Mouse (Mus musculus) bone marrow, adult 2 months (tissue): ENCODE measurements around the gene Lsm14a. TPM values are rescaled to one million over a fixed set of nuclear protein-coding genes. Genes with fewer than 3 reads are reported as not detected.

Experiments
- H3K27ac ChIP-seq: fragments of 200-500 bp; 2 replicates; pipeline ENCODE4 v1.5.1; 2012; ENCODE audit warnings: low read depth, mild to moderate bottlenecking, control low read depth, inconsistent platforms, low read length; ENCODE audit not compliant: control insufficient read depth, poor library complexity, insufficient read depth
- H3K4me1 ChIP-seq: fragments of 200-500 bp; 2 replicates; pipeline ENCODE4 v1.6.1; 2011; ENCODE audit warnings: low read length; ENCODE audit not compliant: control insufficient read depth, insufficient read depth
- H3K4me3 ChIP-seq: fragments of 200-500 bp; replicated peaks from 2 replicates; pipeline ENCODE3; 2011; ENCODE audit warnings: mild to moderate bottlenecking, low read depth, low read length, control low read depth; ENCODE audit not compliant: control insufficient read depth
- CTCF ChIP-seq: fragments of 200-500 bp; IDR thresholded peaks from 2 replicates; pipeline ENCODE4 v1.5.1; 2011; ENCODE audit warnings: low read length, control low read depth; ENCODE audit not compliant: control insufficient read depth, insufficient read depth
- POLR2A ChIP-seq: fragments of 200-500 bp; IDR thresholded peaks from 2 replicates; pipeline ENCODE4 v1.6.1; 2011; ENCODE audit warnings: low read depth, mild to moderate bottlenecking, control low read depth, low read length, borderline replicate concordance; ENCODE audit not compliant: control insufficient read depth
- WGBS: fragments of 180-500 bp; shearing (Covaris S2); methylation state at CpG from one replicate; pipeline ENCODE4 v1.1.7; 2018; 5-methylcytosine and 5-hydroxymethylcytosine counted together
- polyA plus RNA-seq: library from polyadenylated mRNA; stranded (reverse); fragments of >200 nt; gene quantifications from 2 replicates; pipeline ENCODE4 v1.2.4, GENCODE M21; 2011; ENCODE audit warnings: low replicate concordance; ENCODE audit not compliant: missing spikeins, insufficient read depth, insufficient read length

Gene Lsm14a
- polyA plus RNA-seq: 60.4 and 64.8 TPM in 2 replicates

DNA sequence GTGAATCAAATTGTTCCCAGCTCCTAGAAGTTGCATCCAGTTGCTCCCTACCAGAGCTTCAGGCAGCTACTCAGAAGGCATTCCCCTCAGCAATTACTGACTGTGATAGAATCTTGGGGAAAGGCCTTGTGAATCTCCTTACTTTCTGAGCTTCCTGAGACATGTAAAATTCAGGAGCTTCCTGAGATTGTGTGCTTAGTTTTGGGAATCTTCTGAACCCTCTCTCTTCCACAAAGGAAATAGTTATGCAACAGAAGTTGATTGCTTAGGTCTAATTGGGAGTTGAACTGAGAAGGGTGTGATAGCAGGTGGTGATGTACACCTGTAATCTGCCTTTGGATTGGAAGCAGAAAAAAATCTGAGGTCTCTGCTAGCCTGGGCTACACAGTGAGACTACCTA lies at the start of gene Lsm14a:
TSS of gene Lsm14a (minus strand) at position 101 of the 400 bp plus-strand sequence.
- Histone ChIP-seq H3K4me1 (no peaks in the 10 kb centered on the region; the same call in 1 of the 2 replicates), H3K27ac (no peak within 1 kb of the TSS), H3K4me3 (no peak within 1 kb of the TSS)
- no peak for TF ChIP-seq POLR2A
- TF ChIP-seq CTCF: no peak

DNA sequence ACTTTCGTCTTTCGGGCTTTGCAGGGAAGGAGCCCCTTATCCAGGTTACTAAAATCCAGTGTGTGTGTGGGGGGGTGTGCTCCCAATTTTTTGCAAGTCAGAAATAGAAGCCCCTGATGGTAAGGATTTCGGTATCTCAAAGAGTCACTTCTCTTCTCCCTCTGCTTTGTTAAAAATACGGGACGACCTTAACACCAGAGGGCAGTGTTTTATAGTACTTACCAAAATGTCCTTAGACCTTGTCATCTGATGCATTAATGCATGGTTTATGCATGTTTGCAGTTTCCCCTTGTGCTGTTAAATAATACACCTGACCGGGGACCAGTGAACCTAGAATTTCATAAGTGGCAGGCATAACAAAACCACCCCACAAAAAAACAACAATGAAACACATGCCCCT lies 45.8 kb upstream of the Lsm14a start:
- Histone ChIP-seq H3K27ac (no peak overlapping the region), H3K4me1 (no peaks in the 10 kb centered on the region), H3K4me3 (no peak overlapping the region)
- 35% methylated on average over 6 of the region's 6 CpGs for WGBS
- TF ChIP-seq CTCF: no peak
- TF ChIP-seq POLR2A: no peak

DNA sequence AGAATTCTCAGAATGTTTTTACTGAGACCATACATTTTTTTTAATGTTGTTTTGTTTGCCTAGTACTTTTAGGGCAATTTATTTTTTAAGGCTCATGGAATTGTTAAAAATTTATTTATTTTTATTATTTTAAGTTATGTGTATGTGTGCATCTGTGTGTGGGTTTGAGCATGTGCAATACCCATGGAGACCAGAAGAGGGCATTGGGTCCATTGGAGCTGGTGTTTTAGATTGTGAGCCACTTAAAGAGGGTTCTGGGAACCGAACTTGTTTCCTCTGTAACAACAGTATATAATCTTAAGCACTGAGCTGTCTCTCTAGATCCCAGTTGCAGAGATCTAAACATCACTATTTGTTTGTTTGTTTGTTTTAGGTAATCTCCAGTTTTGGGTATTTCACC lies 40.5 kb upstream of the Lsm14a start:
- Histone ChIP-seq H3K4me3 (no peak overlapping the region), H3K4me1 (no peaks in the 10 kb centered on the region), H3K27ac (no peak overlapping the region)
- TF ChIP-seq CTCF: no peak
- TF ChIP-seq POLR2A: no peak
- 70% methylated on average over 1 of the region's 1 CpGs for WGBS

DNA sequence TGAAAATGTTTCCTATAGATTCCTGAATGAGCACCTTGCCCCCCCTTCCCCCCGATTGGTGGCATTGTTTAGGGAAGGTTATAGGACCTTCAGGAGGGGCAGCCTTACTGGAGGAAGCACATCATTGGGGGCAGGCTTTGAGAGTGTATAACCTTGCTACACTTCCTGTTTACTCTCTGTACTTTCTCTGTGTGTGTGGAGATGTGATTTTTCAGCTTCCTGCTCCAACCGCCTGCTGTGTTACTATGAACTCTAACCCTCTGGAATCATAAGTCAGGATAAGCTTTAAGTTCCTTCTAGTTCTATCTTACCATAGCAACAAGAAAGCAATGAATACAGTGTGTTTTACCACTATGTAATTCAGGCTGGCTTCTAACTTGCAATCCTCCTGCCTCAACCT lies 28.1 kb upstream of the Lsm14a start:
- no peak overlapping the region for H3K27ac ChIP-seq
- H3K4me3 ChIP-seq: no peak overlapping the region
- TF ChIP-seq CTCF (no peak), POLR2A (no peak)
- no peaks in the 10 kb centered on the region for H3K4me1 ChIP-seq
- WGBS: 48% methylated on average over 2 of the region's 2 CpGs

DNA sequence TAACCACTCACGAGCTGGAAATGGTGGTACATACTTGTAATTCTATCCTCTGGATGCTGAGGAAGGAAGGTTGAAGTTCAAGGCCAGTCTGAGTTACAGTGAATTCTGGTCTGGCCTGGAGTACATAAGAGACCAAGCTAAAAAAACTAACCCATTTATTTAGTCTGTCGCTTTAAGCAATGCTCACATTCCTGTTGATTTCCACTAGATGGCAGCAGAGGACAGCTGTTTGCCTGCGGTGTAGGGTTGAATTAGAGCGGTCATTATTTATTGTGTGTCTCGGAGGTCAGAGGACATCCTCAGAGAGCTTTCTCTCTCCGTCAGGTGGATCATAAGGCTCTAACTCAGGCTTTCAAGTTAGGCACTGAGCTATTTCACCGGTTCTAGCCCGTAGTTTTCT lies 14.4 kb upstream of the Lsm14a start:
- WGBS: 13% methylated on average over 8 of the region's 8 CpGs
- Histone ChIP-seq H3K27ac (no peak overlapping the region), H3K4me1 (no peaks in the 10 kb centered on the region), H3K4me3 (no peak overlapping the region)
- TF ChIP-seq CTCF: peak; percentile 55
- no peak for TF ChIP-seq POLR2A

DNA sequence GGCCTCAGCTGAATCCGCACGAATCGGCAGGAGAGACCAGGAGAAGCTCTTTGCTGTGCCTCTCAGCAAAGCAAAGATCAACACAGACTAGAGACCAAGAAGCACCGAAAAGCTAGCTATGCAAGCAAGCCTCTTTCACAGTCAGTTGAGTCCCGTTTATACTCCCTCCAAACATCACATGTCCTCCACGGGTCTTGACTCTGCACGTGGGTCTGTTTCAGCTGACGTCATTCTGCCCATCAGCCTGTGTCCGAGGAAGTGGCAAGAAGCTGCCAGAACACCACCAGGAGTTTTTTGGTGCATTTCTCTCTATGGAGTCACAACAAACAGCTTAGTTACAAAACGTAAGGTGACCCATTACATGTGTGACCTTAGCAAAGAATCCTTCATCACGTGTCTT lies 10.8 kb upstream of the Lsm14a start:
- TF ChIP-seq POLR2A (no peak), CTCF (no peak)
- WGBS: 66% methylated on average over 11 of the region's 11 CpGs
- Histone ChIP-seq H3K4me3 (no peak overlapping the region), H3K27ac (no peak overlapping the region), H3K4me1 (no peaks in the 10 kb centered on the region)

DNA sequence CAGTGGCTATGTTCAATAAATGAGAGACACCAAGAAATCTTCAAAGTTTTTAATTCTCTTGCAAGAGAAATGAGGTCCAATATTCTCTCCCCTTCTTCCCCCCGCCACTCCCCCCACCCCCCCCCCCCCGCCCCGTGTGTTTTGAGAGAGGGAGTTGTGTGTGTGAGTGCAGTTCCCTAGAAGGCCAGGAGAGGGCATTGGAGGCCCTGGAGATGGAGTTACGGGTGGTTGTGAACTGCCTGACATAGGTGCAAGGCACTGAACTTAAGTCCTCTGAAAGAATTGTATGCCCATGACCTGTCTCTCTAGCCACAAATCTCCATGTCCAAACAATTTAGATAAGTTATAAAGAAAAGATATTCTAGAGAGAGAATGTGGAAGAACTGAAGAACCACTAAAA lies 7.0 kb upstream of the Lsm14a start:
- WGBS: 51% methylated on average over 3 of the region's 4 CpGs

DNA sequence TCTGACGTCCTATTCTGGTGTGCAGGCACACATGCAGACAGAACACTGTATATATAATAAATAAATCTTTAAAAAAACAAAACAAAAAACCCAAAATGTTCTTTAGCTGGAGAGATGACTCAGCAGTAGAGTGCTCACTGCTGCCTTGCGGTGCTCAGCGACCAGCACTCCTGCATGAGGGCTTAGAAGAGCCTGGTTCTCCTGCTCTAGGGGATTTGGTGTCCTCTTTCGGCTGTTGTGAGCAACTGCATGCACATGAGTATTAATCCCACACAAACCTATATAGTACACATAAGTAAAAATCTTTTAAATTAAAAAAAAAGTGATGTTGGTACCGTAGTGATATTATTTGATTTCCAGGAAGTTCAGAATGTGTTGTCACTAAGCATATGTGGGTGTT lies 5.7 kb upstream of the Lsm14a start:
- H3K4me1 ChIP-seq: no peaks in the 10 kb centered on the region
- TF ChIP-seq CTCF (no peak), POLR2A (no peak)
- no peak overlapping the region for H3K4me3 ChIP-seq
- H3K27ac ChIP-seq: no peak overlapping the region
- 62% methylated on average over 5 of the region's 5 CpGs for WGBS

More for the DNA sequence above, 7.0 kb upstream of the Lsm14a start:
- Histone ChIP-seq H3K27ac (no peak overlapping the region), H3K4me1 (no peaks in the 10 kb centered on the region), H3K4me3 (no peak overlapping the region)
- TF ChIP-seq POLR2A: no peak
- TF ChIP-seq CTCF: peak; percentile 27; the same call in 1 of the 2 replicates

DNA sequence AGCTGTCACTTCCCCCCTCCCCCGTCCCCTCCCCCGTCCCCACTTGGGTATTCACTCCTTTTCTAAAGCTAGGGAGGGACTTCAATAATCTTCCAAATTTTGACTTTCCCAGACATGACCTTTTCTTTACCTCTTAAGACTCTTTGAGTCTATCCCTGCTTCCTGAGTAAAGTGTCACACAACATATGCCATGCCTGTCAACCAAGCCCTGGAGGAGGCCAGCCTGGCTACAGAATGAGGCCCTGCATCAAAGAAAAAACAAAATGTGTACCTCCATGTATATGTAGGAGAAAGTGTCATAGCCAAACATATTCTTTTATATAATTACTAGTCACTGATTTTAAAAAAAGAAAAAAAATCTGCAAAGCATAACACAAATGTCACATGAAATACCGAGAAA lies 3.7 kb upstream of the Lsm14a start:
- no peaks in the 10 kb centered on the region for H3K4me1 ChIP-seq
- H3K27ac ChIP-seq: no peak overlapping the region
- H3K4me3 ChIP-seq: no peak overlapping the region
- TF ChIP-seq CTCF (no peak), POLR2A (no peak)
- WGBS: 79% methylated on average over 3 of the region's 3 CpGs
